Mouse (Mus musculus) CD4-positive, CD25-positive, alpha-beta regulatory T cell, adult 2 months (primary cell): ENCODE measurements around the gene 0610030E20Rik.

Experiments
- DNase-seq: peaks from one replicate; pipeline ENCODE4 v3.0.0-alpha.2; 2012; ENCODE audit warnings: low read depth, low spot score

Gene 0610030E20Rik

DNA sequence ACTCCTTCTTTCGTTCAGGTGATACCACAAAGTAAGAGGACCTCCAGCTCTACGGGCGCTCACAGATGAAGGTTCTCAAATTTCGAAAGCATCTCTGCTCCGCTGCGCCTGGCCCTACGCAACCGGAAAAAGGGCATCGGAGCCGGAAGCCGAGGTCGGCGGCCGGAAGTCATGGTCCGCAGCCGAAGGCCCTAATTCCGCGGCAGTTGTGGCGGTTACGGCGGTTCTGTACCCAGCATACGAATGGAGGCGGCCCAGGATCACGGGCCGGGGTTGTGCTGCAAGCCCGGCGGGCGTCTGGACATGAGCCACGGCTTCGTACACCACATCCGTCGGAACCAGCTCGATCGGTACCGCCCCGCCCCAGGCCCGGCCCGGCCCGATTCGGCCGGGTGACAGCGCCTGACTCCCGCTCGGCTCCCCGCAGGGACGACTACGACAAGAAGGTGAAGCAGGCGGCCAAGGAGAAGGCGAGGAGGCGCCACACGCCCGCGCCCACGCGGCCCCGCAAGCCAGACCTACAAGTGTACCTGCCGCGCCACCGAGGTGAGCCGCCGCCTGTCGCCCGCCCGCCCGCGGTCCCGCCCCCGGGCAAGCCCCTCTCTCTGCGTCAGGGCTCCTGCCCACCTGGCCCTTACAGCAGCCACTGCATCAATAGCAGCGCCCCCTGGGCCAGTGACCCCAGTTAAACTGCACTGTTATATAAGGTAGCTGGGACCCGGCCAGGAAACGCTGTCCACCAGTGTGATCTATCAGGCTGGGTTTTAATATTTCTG lies at the start of gene 0610030E20Rik:
Gene 0610030E20Rik, plus strand, starts transcription at position 152 of the 776 bp plus-strand sequence.
- peak; percentile 85 for DNase-seq

DNA sequence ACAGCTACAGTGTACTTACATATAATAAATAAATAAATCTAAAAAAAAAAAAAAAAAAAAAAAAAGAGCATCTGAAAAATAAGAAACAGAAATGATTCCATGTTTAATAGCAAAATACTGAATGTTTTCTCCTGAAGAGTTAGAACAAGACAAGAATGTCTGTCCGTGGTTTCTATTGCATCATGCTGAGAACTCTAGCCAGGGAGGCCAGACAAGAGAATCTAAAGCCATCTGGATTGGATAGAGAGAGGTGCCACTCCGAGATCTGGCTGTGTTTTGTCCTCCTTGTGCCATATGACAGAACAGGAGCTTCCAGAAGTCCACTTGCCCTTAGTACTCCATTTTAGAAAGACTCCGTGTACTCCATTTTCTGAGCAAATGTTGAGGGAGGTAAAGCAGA lies 49.3 kb upstream of the 0610030E20Rik start:
- DNase-seq = no peak

DNA sequence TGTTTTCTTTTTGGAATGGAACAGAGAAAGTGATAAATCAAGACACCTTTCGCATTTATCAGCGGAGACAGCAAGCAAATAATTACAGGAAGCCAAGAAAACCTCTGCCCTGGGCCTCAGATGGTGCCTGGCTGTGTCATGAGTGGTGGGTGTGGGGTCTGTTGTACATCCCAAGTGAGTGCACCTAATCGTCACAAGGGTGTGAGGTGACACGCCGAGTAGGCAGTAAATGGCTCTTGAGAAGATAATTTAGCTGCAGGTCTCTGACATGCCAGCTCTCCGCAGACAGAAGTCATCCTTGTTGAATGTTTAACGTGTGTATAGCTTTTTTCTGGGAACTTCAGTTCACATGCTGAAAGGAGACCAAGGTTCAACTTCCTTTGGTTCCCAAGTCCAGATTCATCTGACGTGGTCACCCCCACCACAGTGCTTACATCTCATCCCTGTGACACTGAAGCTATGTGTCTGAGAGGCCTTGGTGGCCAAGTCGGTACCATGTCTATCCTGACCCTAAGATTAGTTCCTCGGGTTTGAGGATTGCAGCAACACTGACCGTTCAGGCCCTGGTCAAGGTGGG lies 44.7 kb upstream of the 0610030E20Rik start:
- DNase-seq = no peak

DNA sequence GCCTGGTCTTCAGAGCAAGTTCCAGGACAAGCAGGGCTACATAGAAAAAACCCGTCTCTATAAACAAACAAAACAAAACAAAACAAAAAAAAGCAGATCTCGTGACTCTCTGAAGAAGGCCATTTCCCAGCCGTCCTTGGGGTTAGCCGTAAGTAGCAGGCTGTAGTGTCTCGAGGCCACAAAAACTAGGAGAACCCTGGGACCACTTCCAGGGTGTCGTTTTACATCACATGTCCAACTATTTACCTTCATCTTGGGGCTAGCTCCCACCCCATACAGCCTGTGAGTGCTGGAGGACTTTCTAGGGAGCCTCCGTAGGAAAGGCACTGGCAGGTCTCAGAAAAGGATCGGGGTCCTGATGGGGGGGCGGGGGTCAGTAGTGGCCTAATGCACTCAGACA lies 43.6 kb upstream of the 0610030E20Rik start:
- no peak for DNase-seq

DNA sequence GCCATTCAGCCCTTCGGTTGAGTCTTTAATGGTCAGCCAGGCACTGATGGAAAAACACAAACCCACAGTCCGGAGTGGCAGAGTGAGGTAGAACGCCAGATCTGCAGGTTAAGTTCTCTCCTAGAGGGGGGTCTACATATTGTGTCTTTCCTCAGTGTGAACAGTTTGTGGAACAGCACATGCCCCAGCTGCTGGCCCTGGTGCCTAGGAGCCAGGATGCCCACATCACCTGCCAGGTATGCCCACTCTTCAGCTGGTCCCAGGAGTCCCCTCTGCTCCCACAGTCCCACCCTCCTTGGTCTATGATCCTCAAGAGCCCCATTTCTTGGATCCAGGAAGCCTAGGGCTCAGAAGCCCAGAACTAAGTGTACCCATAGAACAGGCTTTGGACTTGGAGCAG lies 34.9 kb upstream of the 0610030E20Rik start:
- DNase-seq = no peak

DNA sequence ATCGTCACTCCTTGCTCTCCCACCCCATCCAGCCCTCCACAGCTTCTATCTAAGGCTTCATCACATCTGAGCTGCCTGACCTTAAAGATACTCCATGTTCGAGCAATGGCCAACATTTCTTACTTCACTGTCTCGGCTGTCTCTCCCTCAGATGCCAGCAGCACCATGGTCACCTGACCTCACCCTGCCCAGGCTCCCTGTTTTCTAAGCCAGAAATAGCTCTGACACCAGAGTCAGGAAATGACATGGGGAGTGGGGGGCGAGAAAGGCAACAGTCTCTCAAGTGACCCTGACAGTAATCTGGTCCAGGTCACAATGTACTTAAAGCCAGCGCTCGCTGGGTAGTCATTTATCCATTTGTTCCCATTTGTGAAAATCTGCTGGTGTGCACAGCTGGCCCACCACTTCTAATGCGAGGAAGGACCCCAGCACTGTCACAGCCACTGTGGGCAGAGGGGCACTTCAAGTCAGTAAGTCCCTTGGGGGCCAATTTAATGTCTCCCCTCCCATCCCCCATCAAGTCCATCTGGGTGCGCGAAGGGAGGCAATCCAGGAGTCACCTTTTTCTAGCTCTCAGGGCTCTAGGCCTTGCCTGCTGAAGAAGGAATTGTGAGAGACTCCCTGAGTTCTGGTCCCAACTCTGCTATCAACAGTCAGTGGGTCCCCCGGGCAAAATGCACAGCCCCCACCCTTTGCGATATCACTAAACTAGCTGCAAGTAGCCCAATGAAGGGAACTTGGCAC lies 33.8 kb upstream of the 0610030E20Rik start:
- DNase-seq = no peak

DNA sequence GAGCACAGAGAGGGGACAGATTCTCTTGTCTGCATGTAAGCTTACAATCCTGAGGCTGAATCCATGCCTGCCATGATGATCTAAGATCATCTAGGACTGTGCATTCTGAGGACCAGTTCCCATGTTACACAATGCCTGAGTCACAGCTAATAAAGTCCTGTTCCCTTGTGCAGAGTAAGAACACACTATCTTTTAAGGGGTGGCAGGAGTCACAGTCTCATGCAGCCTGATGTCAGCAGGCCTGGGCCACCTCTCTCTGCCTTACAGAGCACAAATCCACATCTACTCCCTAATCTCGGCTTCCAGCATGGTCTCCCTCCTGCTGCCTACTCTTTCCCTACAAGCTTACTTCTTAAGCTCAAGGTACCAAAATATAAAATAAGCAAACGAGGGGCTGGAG lies 31.7 kb upstream of the 0610030E20Rik start:
- DNase-seq = no peak

DNA sequence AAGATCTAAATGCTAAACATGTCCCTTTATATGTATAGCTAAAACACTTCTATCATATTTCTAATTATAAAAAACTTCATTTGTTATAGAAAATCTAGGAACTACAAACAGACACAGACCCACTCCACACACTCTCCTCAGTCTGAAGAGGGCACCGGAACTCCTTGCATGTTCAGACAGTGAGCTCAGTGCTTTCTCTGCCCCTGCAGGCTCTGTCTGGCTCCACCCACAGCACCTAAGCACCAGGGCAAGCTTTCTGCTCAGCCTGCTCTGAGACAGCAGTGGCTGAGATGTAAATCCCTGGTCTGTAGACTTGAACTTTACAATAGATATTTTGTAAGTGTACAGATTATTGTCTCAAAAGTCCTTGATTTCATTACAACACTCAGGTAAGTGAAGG lies 31.1 kb upstream of the 0610030E20Rik start:
- no peak for DNase-seq

DNA sequence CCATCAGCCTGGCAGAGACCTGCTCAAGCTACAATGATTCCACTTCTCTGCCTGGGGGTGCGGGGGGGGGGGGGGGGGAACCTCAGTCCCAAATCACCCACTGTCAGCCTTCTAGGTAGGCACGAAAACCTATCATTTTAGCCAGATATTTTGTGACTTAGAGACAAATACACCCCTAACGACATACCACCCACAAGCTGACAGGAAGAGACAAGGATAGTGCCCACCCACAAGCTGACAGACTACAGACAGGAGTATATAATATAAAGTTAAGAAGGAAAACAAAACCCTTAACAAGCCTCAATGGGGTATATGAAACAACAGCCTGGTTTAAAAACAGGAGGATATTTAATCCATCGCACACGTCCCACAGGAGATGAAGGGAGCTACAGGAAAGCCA lies 28.7 kb upstream of the 0610030E20Rik start:
- DNase-seq = no peak

DNA sequence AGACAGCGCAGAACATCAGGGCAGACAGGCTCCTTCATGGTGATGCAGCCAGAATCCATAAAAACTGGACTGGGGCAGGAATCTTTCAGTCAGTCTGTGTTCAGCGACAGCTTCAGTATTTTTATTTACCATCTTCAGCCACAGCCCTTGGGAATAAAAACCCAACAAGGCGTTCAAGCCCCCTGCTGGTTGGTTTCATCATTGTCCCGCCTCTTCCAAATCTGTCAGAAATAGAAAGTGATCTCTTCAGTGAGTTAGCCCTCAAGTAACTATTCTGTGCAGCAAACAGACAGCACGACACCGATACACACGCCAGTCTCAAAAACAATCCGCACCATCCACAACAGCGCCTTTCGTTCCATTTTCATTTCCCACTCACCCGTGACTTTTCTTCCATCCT lies 28.1 kb upstream of the 0610030E20Rik start:
- DNase-seq = peak; percentile 39

DNA sequence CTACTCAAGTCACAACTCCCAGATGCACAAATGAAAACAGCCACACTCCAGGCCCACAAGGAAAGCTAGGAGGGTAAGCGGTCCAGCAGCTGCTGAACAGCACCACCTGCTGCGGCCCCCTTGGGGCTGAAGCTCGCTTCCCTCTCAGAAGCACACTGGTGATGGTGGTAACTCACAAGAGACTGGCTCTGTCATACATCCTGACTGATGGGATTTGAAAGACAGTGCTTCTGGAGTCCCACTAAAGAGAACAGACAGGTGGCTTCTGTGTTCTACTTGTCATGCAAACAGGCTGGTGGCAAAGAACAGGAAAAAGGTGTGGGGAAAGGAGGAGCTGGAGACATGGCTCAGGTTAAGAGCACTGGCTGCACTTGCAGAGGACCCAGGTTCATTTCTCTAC lies 24.2 kb upstream of the 0610030E20Rik start:
- DNase-seq = no peak

DNA sequence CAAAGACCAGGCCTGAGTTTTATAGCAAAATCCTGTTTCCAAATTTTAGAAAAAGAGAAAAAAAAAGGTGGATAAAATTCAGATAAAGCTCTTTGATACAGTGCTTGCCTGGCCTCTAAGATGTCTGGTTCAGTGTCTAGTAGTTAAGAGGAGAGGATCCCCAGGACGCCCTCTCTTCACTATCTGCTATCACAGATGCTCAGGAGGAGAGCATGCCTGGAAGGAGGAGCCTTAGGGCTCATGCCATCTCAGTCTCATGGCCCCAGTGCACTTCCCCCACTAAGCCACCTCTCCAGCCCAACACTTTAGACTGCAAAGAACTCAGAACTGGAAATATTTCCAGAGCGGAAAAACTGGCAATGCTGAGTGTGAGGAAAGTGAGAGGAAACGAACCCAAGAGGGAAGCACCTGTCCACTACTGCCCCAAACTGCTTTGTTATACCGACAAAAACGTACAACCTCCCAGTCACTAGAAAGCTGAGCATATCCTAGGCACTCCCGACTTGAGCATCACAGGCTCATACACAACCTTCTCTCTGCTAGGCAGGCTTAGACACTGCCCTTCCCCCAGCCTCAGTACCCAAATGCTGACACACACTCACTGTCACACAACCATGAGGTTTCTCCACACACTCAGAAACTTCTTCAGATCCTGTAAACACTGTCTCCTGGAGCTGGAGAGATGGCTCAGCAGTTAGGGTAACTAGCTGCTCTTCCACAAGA lies 23.2 kb upstream of the 0610030E20Rik start:
- DNase-seq = no peak

DNA sequence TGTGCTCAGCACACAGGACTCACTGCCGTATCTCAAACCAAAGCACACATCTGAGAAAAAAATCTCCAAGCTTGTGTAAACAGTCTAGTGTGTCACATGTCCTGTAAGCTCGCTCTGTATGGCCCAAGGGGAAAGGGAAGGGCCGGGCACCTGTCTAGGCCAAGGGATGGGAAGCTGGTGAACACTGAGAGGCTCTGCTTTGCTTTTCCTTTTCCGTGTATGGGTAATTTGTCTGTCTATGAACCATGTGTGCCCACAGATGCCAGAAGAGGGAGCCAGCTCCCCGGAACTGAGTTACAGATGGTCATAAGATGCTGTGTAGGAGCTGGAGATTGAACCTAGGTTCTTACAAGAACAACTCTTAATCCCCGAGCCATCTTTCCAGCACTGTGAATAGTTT lies 20.8 kb upstream of the 0610030E20Rik start:
- DNase-seq = peak; percentile 62

DNA sequence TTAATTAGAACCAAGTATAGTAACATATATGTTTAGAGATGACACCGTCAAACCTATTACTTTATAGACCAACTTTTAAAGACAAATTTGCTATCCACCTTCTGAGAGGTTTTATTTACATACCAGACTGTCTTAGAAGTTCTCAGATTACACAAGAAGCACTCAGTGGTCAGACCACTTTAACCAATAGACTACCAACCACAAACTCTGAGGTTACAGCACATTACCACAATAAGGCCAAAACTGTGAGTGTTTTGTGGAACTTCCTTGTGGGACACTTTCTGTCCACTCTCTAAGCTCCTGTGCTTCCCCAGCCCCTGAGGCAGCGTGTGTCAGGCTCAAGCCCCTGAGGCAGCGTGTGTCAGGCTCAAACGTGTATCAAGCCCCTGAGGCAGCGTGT lies 18.1 kb upstream of the 0610030E20Rik start:
- no peak for DNase-seq

DNA sequence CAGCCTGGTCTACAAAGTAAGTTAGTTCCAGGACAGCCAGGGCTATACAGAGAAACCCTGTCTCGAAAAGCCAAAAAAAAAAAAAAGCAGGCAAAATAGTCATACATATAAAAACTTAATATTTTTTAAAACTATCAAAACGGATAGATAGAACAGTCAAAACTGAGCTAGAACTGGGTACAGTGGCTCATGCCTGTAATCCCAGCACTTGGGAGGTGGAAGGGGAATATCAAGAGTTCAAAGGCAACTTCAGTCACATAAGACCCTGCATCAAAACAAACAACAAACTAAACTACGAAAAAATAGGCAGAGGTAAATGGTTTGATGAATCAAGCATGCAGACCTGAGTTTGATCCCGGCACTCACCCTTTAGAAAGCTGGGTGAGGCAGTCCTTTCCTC lies 17.0 kb upstream of the 0610030E20Rik start:
- DNase-seq = no peak

DNA sequence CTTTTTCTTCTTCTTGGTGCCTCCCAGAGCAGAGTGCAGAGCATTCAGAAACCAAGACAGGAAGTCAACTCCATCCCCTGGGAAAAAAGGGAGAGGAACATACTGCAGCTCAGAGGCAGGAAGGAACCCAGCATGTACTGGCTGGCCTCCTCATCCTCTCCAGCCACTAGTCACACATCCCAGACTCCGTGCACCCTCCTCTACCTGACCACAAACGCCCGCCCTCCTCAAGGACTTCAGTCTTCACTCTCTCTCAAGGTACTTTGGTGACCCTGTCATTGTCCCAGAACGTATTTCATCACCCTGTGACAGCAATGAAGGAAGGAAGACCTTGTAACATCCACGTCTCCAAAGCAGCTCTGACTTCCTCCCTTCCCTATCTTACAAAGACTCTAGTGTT lies 14.0 kb upstream of the 0610030E20Rik start:
- no peak for DNase-seq

DNA sequence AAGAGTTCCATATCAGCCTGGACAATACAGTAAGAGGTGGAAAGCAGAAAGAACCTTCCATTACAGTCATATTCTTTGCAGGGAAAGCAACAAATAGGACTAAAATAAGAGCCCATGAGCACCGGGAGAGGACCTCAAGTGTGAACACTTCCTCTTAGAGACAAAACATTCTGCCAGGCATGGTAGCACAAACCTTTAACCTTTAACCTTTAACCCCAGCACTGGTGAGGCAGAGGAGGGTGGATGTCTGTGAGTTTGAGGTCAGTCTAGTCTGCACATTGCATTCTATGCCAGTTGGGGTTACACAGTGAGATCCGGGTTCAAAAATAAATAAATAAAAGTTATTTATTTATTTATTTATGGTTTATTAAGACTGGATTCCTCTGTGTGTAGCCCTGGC lies 6.6 kb upstream of the 0610030E20Rik start:
- no peak for DNase-seq

DNA sequence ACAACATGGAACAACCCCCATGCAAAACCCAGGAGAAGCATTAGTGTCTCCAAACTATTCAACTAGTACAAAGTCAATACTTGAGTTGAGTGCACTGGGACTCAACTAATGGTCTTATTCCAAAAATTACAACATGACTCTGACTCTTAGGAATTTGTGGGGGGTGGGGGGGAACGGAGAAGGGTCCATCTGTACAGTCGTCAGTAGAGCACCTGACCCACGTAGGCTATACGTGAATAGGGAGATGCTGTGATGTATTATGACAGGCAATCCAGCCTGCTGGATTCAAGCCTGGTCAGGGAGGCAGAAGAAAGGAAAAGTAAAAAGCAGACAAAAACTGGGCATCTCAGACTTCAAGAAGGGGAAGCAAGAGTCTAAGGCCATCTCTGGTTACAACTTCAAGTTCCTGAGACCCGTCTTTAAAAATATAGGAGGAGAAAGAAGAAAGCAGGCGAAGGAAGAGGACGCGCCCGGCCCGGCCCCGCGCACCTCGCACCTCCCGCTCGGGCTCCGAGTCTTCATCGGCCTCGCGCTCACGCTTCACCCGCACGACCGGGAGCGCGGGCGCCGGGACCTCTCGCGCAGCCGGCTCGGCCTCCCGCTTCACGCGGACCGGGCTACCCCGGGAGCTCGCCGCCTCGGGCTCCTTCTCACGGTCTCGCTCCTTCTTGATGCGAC lies 2.6 kb upstream of the 0610030E20Rik start:
- DNase-seq = no peak

DNA sequence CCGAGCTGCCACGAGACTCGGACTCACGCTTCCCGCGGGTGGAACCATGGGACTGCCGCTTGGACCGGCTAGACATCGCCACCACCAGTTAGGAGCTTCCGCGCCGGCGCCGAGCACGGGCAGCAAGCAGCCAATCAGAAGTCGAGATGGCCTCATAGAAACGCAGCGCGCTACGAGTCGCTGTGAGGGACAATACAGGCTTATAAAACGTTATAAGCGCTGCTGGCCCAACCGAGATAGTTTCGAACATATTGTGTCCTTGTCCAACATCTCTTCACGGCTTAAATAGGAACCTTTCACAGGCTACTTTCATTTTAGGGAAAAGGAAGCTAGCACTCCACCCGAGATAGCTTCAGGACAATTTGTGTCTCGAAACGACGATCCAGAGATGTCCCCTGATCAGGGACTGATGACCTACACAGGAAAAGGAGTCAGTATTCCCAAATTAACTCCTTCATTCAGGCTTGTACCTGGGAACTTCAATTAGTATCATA lies 2.0 kb upstream of the 0610030E20Rik start, which contains the start of gene Usp39:
Gene Usp39, minus strand, starts transcription at position 111 of the 494 bp plus-strand sequence.
- DNase-seq = peak; percentile 95

DNA sequence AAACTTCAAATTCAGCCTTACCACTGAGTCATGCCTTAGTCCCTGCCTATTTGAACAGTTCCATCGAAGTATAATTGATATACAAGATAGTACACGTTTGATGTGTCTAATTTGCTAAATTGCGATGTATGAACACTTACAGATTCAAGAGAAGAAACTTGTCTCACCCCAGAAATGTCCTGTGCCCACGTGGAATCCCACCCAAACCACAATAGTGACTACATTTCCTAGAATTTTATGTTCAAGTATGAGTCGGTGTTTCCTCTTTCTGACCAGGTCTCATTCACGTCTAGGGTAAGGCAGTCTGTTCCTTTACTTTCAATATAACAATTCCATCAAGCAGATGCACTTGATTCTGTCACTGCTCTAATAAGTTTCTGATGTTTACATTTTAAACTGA lies 1.5 kb upstream of the 0610030E20Rik start:
- DNase-seq = no peak

DNA sequence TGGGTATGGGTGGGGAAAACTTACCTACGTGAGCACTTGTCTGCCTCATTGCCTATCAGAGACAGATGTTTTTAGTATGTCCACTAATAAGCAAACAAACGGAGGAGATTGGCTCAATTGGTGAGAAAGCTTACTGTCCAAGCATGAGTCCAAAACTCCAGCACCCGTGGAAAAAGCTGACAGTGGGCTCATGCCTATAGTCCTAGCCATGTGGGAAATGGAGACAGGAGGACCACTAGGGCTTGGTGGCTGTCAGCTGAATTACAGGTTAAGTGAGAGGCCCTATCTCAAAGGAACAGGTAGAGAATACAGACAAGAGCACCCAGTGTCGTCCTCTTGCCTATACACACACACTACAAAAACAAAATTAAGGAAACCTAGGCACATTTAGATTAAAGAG lies 856 bp upstream of the 0610030E20Rik start:
- peak; percentile 27 for DNase-seq
